In the genomic region with DNA sequence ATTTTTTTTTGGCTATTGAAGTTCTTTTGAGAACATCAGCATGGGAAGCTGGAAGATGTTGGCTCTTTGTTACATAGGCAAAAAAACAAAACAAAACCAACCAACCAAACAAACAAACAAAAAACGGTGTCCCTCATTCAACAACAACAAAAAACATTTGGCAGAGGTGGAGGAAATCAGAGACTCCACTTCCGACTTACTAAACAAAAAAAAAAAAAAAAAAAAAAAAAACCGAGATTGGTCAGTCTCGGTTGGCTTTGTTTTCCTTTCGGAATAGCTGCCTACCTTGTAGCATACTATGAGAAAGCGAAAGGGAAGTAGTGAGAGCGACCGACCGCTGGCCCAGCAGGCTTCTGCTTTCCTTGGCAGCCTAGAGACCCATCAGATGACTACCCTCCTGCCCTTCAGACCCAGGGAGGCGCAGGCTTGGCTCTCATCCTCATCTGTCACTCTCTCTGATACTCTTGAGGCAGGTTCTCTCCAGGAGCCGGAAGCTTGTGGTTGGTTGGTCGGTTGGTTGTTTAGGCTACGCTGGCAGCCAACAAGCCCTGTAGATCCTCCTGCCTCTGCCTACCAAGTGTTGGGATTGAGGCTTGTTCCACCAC, we compare ENCODE assay signal across 9 mouse cellular contexts. TPM values are rescaled to one million over a fixed set of nuclear protein-coding genes. Genes with fewer than 3 reads are reported as not detected.
A peak's percentile ranks its signal among the peaks of the same experiment; 100 is the strongest.
DNase-seq lines count a peak whose midpoint lies in the region; ATAC-seq lines count a peak whose summit lies in the region.
"Had no signal": no experiment of that assay in that cellular context is flagged by ENCODE, and none has a peak within 500 bp of the region (broad histone marks: within the 10 kb centered on the region; RNA-seq: fewer than 3 reads in every experiment).

No protein-coding gene starts in this region.

- H3K9ac ChIP-seq in heart, embryonic 13.5 days, result peak overlapping the region; percentile 93
- H3K9ac ChIP-seq in midbrain, embryonic 11.5 days (ENCODE audit: low read length), result peak overlapping the region; percentile 88

- peak overlapping the region; percentile 86 for H3K4me2 ChIP-seq in heart, embryonic 13.5 days
- peak overlapping the region; percentile 76 for H3K4me2 ChIP-seq in midbrain, embryonic 11.5 days

- H3K27me3 ChIP-seq in heart, embryonic 13.5 days (replicated peaks), result peaks cover 5% of the 10 kb centered on the region; the same call in 1 of the 2 replicates
- peaks cover 4% of the 10 kb centered on the region for H3K27me3 ChIP-seq in midbrain, embryonic 11.5 days (ENCODE audit: control insufficient read depth, insufficient read depth, low read length)
- H3K27me3 ChIP-seq: Patski had no signal

- 64% methylated on average over 13 of the region's 13 CpGs for WGBS in heart, embryonic 13.5 days
- 81% methylated on average over 13 of the region's 13 CpGs for whole genome bisulfite sequencing in midbrain, embryonic 11.5 days

- peak; percentile 67 for DNase-seq in cerebellum, adult 9-11 months
- no peak for DNase-seq in cerebellum, postnatal 36 days
- DNase-seq in adrenal gland, postnatal 14 days, result peak; percentile 64
- DNase-seq in kidney, postnatal 10 days, result peak; percentile 62
- peak; percentile 81 for DNase-seq in midbrain, embryonic 11.5 days (ENCODE audit: low spot score, missing footprints)
- no peak for DNase-seq in urinary bladder, postnatal 4 days (ENCODE audit: low spot score in 2 of 2)
- DNase-seq in Muller cell, postnatal 12 days (ENCODE audit: inconsistent ontology term), result no peak

- peak overlapping the region; percentile 81 for H3K4me3 ChIP-seq in heart, embryonic 13.5 days
- H3K4me3 ChIP-seq in midbrain, embryonic 11.5 days (ENCODE audit: low read depth, low read length), result peak overlapping the region; percentile 75

- peak overlapping the region; percentile 93 for H3K27ac ChIP-seq in heart, embryonic 13.5 days (replicated peaks)
- no peak overlapping the region for H3K27ac ChIP-seq in midbrain, embryonic 11.5 days (ENCODE audit: low read depth, low read length)

- H3K9me3 ChIP-seq in heart, embryonic 13.5 days, result no peaks in the 10 kb centered on the region
- H3K9me3 ChIP-seq in midbrain, embryonic 11.5 days (ENCODE audit: control insufficient read depth, low read length), result no peaks in the 10 kb centered on the region

- peaks cover 51% of the 10 kb centered on the region for H3K4me1 ChIP-seq in heart, embryonic 13.5 days
- peaks cover 26% of the 10 kb centered on the region for H3K4me1 ChIP-seq in midbrain, embryonic 11.5 days (ENCODE audit: control insufficient read depth, insufficient read depth, low read length)

- no peak for ATAC-seq in heart, embryonic 13.5 days (ENCODE audit: extremely low read depth, insufficient number of reproducible peaks, low FRiP score, low TSS enrichment)
- ATAC-seq in midbrain, embryonic 11.5 days (ENCODE audit: low FRiP score), result no peak
- ATAC-seq: Patski had no signal

- peaks cover 8% of the 10 kb centered on the region for H3K36me3 ChIP-seq in heart, embryonic 13.5 days
- no peaks in the 10 kb centered on the region for H3K36me3 ChIP-seq in midbrain, embryonic 11.5 days (ENCODE audit: control insufficient read depth, insufficient read depth, low read length)

RNA-seq across cellular contexts. Expression of a gene that starts 1.3 kb away (rescaled TPM):
- total RNA-seq in adrenal gland, postnatal 14 days (2021), result 60.4 and 79.3 TPM in 2 replicates
- 119 and 136 TPM in 2 replicates for polyA plus RNA-seq in heart, embryonic 13.5 days (2015; fragmentation: Nextera tagmentation; extraction: Ambion mirVana)
- polyA plus RNA-seq in midbrain, embryonic 11.5 days (2014; fragmentation: Nextera tagmentation; extraction: Ambion mirVana), result 135 and 144 TPM in 2 replicates

RNA-seq across cellular contexts. Expression of a gene that starts 3.6 kb away (rescaled TPM):
- total RNA-seq in adrenal gland, postnatal 14 days (2021), result 9.1 and 15.4 TPM in 2 replicates
- 1.3 and 1.8 TPM in 2 replicates for polyA plus RNA-seq in heart, embryonic 13.5 days (2015; fragmentation: Nextera tagmentation; extraction: Ambion mirVana)
- 1.1 and 1.6 TPM in 2 replicates for polyA plus RNA-seq in midbrain, embryonic 11.5 days (2014; fragmentation: Nextera tagmentation; extraction: Ambion mirVana)

RNA-seq across cellular contexts. Expression of a gene that starts 33.3 kb away (rescaled TPM):
- total RNA-seq in adrenal gland, postnatal 14 days (2021), result 8.4 and 10.5 TPM in 2 replicates
- 23.4 and 25.6 TPM in 2 replicates for polyA plus RNA-seq in heart, embryonic 13.5 days (2015; fragmentation: Nextera tagmentation; extraction: Ambion mirVana)
- 20.7 and 22.8 TPM in 2 replicates for polyA plus RNA-seq in midbrain, embryonic 11.5 days (2014; fragmentation: Nextera tagmentation; extraction: Ambion mirVana)

Comparison
In these comparisons a context has a peak if more than half of its experiments do, and no peak if none do; other contexts are left out.
1. DNase-seq: peak in cerebellum, adult 9-11 months (single experiment), adrenal gland, postnatal 14 days (single experiment), kidney, postnatal 10 days (single experiment) and midbrain, embryonic 11.5 days (single experiment); none in cerebellum, postnatal 36 days (0 of 2), urinary bladder, postnatal 4 days (0 of 2) and Muller cell, postnatal 12 days (single experiment).